Mouse (Mus musculus): ENCODE data around the gene Hpn.

Gene Hpn

GRCm38 (mm10) chr7:31110861-31111385 lies 4.2 kb downstream of the Hpn start:
- no peak for DNase-seq (ENCODE audit: low spot score in 2 of 2)

GRCm38 (mm10) chr7:31109796-31110195 lies 5.3 kb downstream of the Hpn start:
- no peak for DNase-seq (ENCODE audit: low spot score in 2 of 2)

GRCm38 (mm10) chr7:31109091-31109490 lies 6.0 kb downstream of the Hpn start:
- DNase-seq (ENCODE audit: low spot score in 2 of 2) = no peak

- no peak for DNase-seq (ENCODE audit: low spot score in 2 of 2)
Observed at GRCm38 (mm10) chr7:31107781-31108180, 7.3 kb downstream of the Hpn start.

GRCm38 (mm10) chr7:31106166-31106565 lies 8.9 kb downstream of the Hpn start:
- DNase-seq (ENCODE audit: low spot score in 2 of 2) = no peak

- DNase-seq (ENCODE audit: low spot score in 2 of 2) = peak in 1 of 2 experiments; percentile 63
Observed at GRCm38 (mm10) chr7:31105061-31105768, 9.9 kb downstream of the Hpn start.

- no peak for DNase-seq (ENCODE audit: low spot score in 2 of 2)
Observed at GRCm38 (mm10) chr7:31100786-31101185, 14.3 kb downstream of the Hpn start.

- no peak for DNase-seq (ENCODE audit: low spot score in 2 of 2)
Observed at GRCm38 (mm10) chr7:31099612-31099982, 15.5 kb downstream of the Hpn start.

- DNase-seq (ENCODE audit: low spot score in 2 of 2) = peak in 1 of 2 experiments; percentile 31
Observed at GRCm38 (mm10) chr7:31098697-31099611, 16.1 kb downstream of the Hpn start.

- peak; percentile 85 to 92 for DNase-seq (ENCODE audit: low spot score in 2 of 2)
Observed at GRCm38 (mm10) chr7:31097583-31098248, 17.4 kb downstream of the Hpn start.

GRCm38 (mm10) chr7:31096892-31097564 lies 18.1 kb downstream of the Hpn start:
- no peak for DNase-seq (ENCODE audit: low spot score in 2 of 2)

GRCm38 (mm10) chr7:31094774-31095501 lies 20.2 kb downstream of the Hpn start:
- DNase-seq (ENCODE audit: low spot score in 2 of 2) = no peak

- DNase-seq (ENCODE audit: low spot score in 2 of 2) = no peak
Observed at GRCm38 (mm10) chr7:31089721-31090120, 25.4 kb downstream of the Hpn start.

- no peak for DNase-seq (ENCODE audit: low spot score in 2 of 2)
Observed at GRCm38 (mm10) chr7:31088206-31088605, 26.9 kb downstream of the Hpn start.

- no peak for DNase-seq (ENCODE audit: low spot score in 2 of 2)
Observed at GRCm38 (mm10) chr7:31087262-31087661, 27.8 kb downstream of the Hpn start.

- no peak for DNase-seq (ENCODE audit: low spot score in 2 of 2)
Observed at GRCm38 (mm10) chr7:31086175-31086755, 28.8 kb downstream of the Hpn start.

GRCm38 (mm10) chr7:31085171-31085570 lies 29.9 kb downstream of the Hpn start:
- DNase-seq (ENCODE audit: low spot score in 2 of 2) = peak; percentile 77 to 78

GRCm38 (mm10) chr7:31084140-31084539 lies 30.9 kb downstream of the Hpn start:
- DNase-seq (ENCODE audit: low spot score in 2 of 2) = no peak

GRCm38 (mm10) chr7:31082831-31083588 lies 32.1 kb downstream of the Hpn start:
- peak; percentile 90 for DNase-seq (ENCODE audit: low spot score in 2 of 2)

GRCm38 (mm10) chr7:31082106-31082505 lies 33.0 kb downstream of the Hpn start:
- DNase-seq (ENCODE audit: low spot score in 2 of 2) = no peak
